Mouse (Mus musculus) embryonic facial prominence, embryonic 11.5 days (tissue): ENCODE measurements around the gene Ankrd52. TPM values are rescaled to one million over a fixed set of nuclear protein-coding genes. Genes with fewer than 3 reads are reported as not detected.

Experiments
- ATAC-seq: fragments of 200-750 bp; cut with Nextera tagmentation; replicated peaks from 2 replicates; pipeline ENCODE4 v1.8.0; 2017; ENCODE audit warnings: low read depth; ENCODE audit not compliant: insufficient number of reproducible peaks, low FRiP score, low TSS enrichment
- DNase-seq: peaks from one replicate; pipeline ENCODE4 v3.0.0-alpha.2; 2015; ENCODE audit warnings: low spot score
- H3K27ac ChIP-seq: fragments of 300-500 bp; sonication (generic); replicated peaks from 2 replicates; pipeline ENCODE4 v1.5.1; 2014; ENCODE audit warnings: mild to moderate bottlenecking, low read depth, low read length, control low read depth
- H3K27me3 ChIP-seq: fragments of 300-500 bp; sonication (generic); 2 replicates; pipeline ENCODE4 v1.6.1; 2014; ENCODE audit warnings: mild to moderate bottlenecking, low read length, moderate library complexity, mixed read lengths; ENCODE audit not compliant: control insufficient read depth, insufficient read depth
- H3K36me3 ChIP-seq: fragments of 300-500 bp; sonication (generic); replicated peaks from 2 replicates; pipeline ENCODE4 v1.6.1; 2014; ENCODE audit warnings: low read depth, mild to moderate bottlenecking, low read length, moderate library complexity, mixed read lengths; ENCODE audit not compliant: control insufficient read depth, insufficient read depth
- H3K4me1 ChIP-seq: fragments of 300-500 bp; sonication (generic); 2 replicates; pipeline ENCODE4 v1.6.1; 2014; ENCODE audit warnings: low read length, mixed read lengths; ENCODE audit not compliant: control insufficient read depth, insufficient read depth
- H3K4me2 ChIP-seq: fragments of 300-500 bp; sonication (generic); 2 replicates; pipeline ENCODE4 v1.6.1; 2014; ENCODE audit warnings: low read depth, mild to moderate bottlenecking, control low read depth, low read length, moderate library complexity
- H3K4me3 ChIP-seq: fragments of 300-500 bp; sonication (generic); 2 replicates; pipeline ENCODE4 v1.5.1; 2014; ENCODE audit warnings: low read depth, low read length, control low read depth
- H3K9ac ChIP-seq: fragments of 300-500 bp; sonication (generic); replicated peaks from 2 replicates; pipeline ENCODE4 v1.6.1; 2014; ENCODE audit warnings: mild to moderate bottlenecking, control low read depth, low read length
- H3K9me3 ChIP-seq: fragments of 300-500 bp; sonication (generic); replicated peaks from 2 replicates; pipeline ENCODE4 v1.6.1; 2016; ENCODE audit warnings: mild to moderate bottlenecking, low read length, inconsistent platforms, mixed read lengths; ENCODE audit not compliant: control insufficient read depth
- WGBS: fragments of 180-500 bp; shearing (Covaris S2); extraction: QIAGEN DNeasy Blood & Tissue Kit; methylation state at CpG from one replicate; pipeline ENCODE4 v1.1.7; 2014; 5-methylcytosine and 5-hydroxymethylcytosine counted together
- microRNA-seq: library from miRNA; unstranded; fragments of <30 nt; microRNA quantifications from one replicate; pipeline ENCODE4, GENCODE M21; 2016; ENCODE audit warnings: borderline number of aligned reads
- polyA plus RNA-seq: library from polyadenylated mRNA; unstranded; fragments of >200 nt; fragmentation: Nextera tagmentation; extraction: Ambion mirVana; gene quantifications from 2 replicates; pipeline ENCODE4 v1.2.1, GENCODE M21; 2014

Ankrd52 gene
- polyA plus RNA-seq, 1 experiment from 2014 or later: 9.3 TPM

DNA sequence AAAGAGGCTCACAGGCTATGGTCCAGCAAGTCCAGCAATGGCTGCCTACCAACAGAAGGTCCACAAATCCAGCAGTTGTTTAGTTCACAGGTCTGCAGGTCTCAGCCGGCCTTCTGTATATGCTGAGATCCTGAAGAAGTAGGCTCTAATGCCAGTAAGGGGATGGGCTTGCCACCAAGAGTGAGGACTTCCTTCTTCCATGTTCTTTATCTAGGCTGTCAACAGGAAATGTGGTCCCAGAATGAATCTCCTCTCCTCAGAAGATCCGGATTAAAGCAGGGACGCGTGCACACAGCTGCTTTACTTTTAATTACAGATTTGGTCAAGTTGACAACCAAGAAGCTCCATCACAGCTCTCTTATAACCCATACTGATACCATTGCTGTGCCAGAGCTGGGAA, 68.5 kb downstream of the Ankrd52 start:
- H3K9ac ChIP-seq: no peak overlapping the region

GRCm38 (mm10) chr10:128451014-128451413, 74.1 kb downstream of the Ankrd52 start:
- Histone ChIP-seq H3K4me2 (no peak overlapping the region), H3K27me3 (no peaks in the 10 kb centered on the region), H3K4me3 (no peak overlapping the region), H3K9ac (no peak overlapping the region), H3K36me3 (no peaks in the 10 kb centered on the region), H3K4me1 (no peaks in the 10 kb centered on the region), H3K9me3 (no peaks in the 10 kb centered on the region), H3K27ac (no peak overlapping the region)
- whole genome bisulfite sequencing: 85% methylated on average over 6 of the region's 6 CpGs
- ATAC-seq (no peak), DNase-seq (no peak)

More for the DNA sequence above, 68.5 kb downstream of the Ankrd52 start:
- Histone ChIP-seq H3K4me2 (no peak overlapping the region), H3K4me1 (no peaks in the 10 kb centered on the region), H3K27ac (no peak overlapping the region), H3K36me3 (no peaks in the 10 kb centered on the region), H3K4me3 (no peak overlapping the region), H3K9me3 (no peaks in the 10 kb centered on the region), H3K27me3 (no peaks in the 10 kb centered on the region)
- no peak for DNase-seq
- no peak for ATAC-seq
- 84% methylated on average over 4 of the region's 4 CpGs for WGBS

DNA sequence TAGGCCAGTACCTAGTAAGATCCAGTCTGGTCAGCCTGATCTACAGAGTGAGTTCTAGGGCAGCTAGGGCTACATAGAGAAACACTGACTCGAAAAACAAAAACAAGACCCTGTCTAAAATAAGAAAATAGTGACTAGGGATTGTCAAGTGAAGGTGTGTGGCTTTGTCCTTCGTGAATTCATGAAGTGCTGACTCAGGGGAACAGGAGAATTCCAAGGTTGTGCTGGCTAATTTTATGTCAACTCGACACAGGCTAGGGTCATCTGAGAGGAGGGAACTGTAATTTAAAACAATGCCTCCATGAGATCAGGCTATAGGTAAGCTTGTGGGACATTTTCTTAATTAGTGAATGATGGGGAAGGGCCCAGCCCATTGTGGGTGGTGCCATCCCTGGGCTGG, 77.6 kb downstream of the Ankrd52 start:
- H3K36me3 ChIP-seq: no peaks in the 10 kb centered on the region
- ATAC-seq (no peak), DNase-seq (no peak)
- no peak overlapping the region for H3K4me2 ChIP-seq
- H3K4me1 ChIP-seq: no peaks in the 10 kb centered on the region
- no peak overlapping the region for H3K27ac ChIP-seq
- 69% methylated on average over 3 of the region's 3 CpGs for WGBS
- no peak overlapping the region for H3K9ac ChIP-seq
- H3K4me3 ChIP-seq: no peak overlapping the region
- H3K27me3 ChIP-seq: no peaks in the 10 kb centered on the region
- H3K9me3 ChIP-seq: no peaks in the 10 kb centered on the region

DNA sequence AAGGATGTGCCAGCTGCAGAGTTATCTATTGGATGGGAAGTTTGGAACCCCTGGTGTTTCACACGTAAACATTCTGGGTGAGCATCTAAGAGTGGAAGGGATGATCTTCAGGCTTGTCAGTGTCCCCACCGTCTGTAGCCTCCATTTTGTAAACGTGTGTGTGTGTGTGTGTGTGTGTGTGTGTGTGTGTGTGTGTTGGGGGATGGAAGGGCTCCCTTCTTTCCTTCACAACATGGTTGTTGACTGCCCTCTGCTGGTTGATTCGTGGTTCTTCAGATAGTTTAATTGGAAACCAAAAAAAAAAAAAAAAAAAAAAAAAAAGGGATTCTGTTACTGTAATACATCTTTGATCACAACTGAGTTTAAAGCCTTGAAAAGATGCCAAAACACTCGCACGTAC, 78.4 kb downstream of the Ankrd52 start:
- no peak overlapping the region for H3K4me2 ChIP-seq
- H3K27me3 ChIP-seq: no peaks in the 10 kb centered on the region
- peak; percentile 89 for DNase-seq
- ATAC-seq: no peak
- 2% methylated on average over 6 of the region's 6 CpGs for WGBS
- H3K9me3 ChIP-seq: no peaks in the 10 kb centered on the region
- no peak overlapping the region for H3K4me3 ChIP-seq
- no peaks in the 10 kb centered on the region for H3K4me1 ChIP-seq
- H3K36me3 ChIP-seq: no peaks in the 10 kb centered on the region
- no peak overlapping the region for H3K27ac ChIP-seq
- H3K9ac ChIP-seq: no peak overlapping the region

DNA sequence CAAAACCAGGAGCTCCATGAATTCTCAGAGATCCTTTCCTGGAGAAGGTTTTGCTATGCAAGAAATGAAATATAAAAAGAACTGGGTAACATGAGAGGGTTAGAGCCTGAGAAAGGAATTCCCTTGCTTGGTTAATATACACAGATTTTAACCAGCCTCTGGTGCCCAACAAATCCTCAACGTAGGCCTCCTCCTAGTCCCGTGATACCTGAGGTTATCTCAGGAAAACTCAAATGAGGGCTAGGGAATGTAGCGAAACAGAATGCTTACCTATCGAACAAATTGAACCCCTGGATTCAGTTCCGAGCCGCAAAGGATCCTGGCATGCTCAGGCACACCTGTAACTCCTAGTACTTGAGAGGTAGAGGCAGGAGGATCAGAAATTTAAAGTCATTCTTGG, 80.8 kb downstream of the Ankrd52 start:
- DNase-seq: no peak
- Histone ChIP-seq H3K27ac (no peak overlapping the region), H3K36me3 (no peaks in the 10 kb centered on the region), H3K27me3 (no peaks in the 10 kb centered on the region), H3K9me3 (no peaks in the 10 kb centered on the region), H3K4me1 (peaks cover 3% of the 10 kb centered on the region; the same call in 1 of the 2 replicates), H3K4me2 (no peak overlapping the region), H3K9ac (no peak overlapping the region), H3K4me3 (no peak overlapping the region)
- WGBS: 86% methylated on average over 6 of the region's 6 CpGs
- no peak for ATAC-seq

Small RNA genes lying within 50 kb of the gene (microRNA-seq; reads per million reads assigned to microRNA genes)
- gene Gm25361 (not detected), gene Gm26308 (not detected), gene Mir6914 (not detected), gene Mir6915 (1.4 reads per million), gene Mir8105 (not detected)

Other genes with a start within 250 kb of the Ankrd52 start
- 24.5 and 24.6 TPM in 2 replicates for gene Rbms2, start 196.8 kb upstream of the Ankrd52 start, polyA plus RNA-seq
- gene Gls2, start 182.7 kb upstream of the Ankrd52 start, polyA plus RNA-seq: 0.76 and 1.2 TPM in 2 replicates
- 30.7 and 33.7 TPM in 2 replicates for gene Spryd4, start 165.3 kb upstream of the Ankrd52 start, polyA plus RNA-seq
- 0.45 TPM in 1 of 2 replicates, not detected in the other for gene Mip, start 151.3 kb upstream of the Ankrd52 start, polyA plus RNA-seq
- gene Timeless, start 145.1 kb upstream of the Ankrd52 start, polyA plus RNA-seq: 64.2 and 66.6 TPM in 2 replicates
- gene Apon, start 123.0 kb upstream of the Ankrd52 start, polyA plus RNA-seq: 0.21 and 0.80 TPM in 2 replicates
- gene Apof, start 108.4 kb upstream of the Ankrd52 start, polyA plus RNA-seq: not detected in 2 replicates
- 12.7 and 13.4 TPM in 2 replicates for gene Stat2, start 106.6 kb upstream of the Ankrd52 start, polyA plus RNA-seq
- gene Il23a, start 78.4 kb upstream of the Ankrd52 start, polyA plus RNA-seq: not detected in 2 replicates
- gene Pan2, start 73.8 kb upstream of the Ankrd52 start, polyA plus RNA-seq: 33.6 and 35.2 TPM in 2 replicates
- 288 and 305 TPM in 2 replicates for gene Cnpy2, start 54.7 kb upstream of the Ankrd52 start, polyA plus RNA-seq
- gene Cs, start 39.4 kb upstream of the Ankrd52 start, polyA plus RNA-seq: 246 and 258 TPM in 2 replicates
- gene Coq10a, start 8.1 kb upstream of the Ankrd52 start, polyA plus RNA-seq: 13.2 and 13.5 TPM in 2 replicates
- gene Slc39a5, start 24.1 kb downstream of the Ankrd52 start, polyA plus RNA-seq: not detected in 2 replicates
- gene Nabp2, start 34.4 kb downstream of the Ankrd52 start, polyA plus RNA-seq: 92.2 and 99.1 TPM in 2 replicates
- gene Rnf41, start 34.5 kb downstream of the Ankrd52 start, polyA plus RNA-seq: 36.4 and 38.9 TPM in 2 replicates
- 103 and 109 TPM in 2 replicates for gene Smarcc2, start 82.1 kb downstream of the Ankrd52 start, polyA plus RNA-seq
- 678 and 740 TPM in 2 replicates for gene Myl6, start 117.0 kb downstream of the Ankrd52 start, polyA plus RNA-seq
- 2.3 and 2.9 TPM in 2 replicates for gene Myl6b, start 121.6 kb downstream of the Ankrd52 start, polyA plus RNA-seq
- gene Esyt1, start 148.8 kb downstream of the Ankrd52 start, polyA plus RNA-seq: 12.5 and 15.8 TPM in 2 replicates
- 13.6 and 15.0 TPM in 2 replicates for gene Zc3h10, start 170.7 kb downstream of the Ankrd52 start, polyA plus RNA-seq
- gene Rpl41, start 172.2 kb downstream of the Ankrd52 start, polyA plus RNA-seq: 3,098 and 3,409 TPM in 2 replicates
- gene Pa2g4, start 188.9 kb downstream of the Ankrd52 start, polyA plus RNA-seq: 268 and 270 TPM in 2 replicates
- 10.2 and 10.6 TPM in 2 replicates for gene Erbb3, start 212.5 kb downstream of the Ankrd52 start, polyA plus RNA-seq
- 765 and 782 TPM in 2 replicates for gene Rps26, start 249.6 kb downstream of the Ankrd52 start, polyA plus RNA-seq